Mouse (Mus musculus) adrenal gland, adult 2 months (tissue): ENCODE data around the gene Tmem217. TPM values are rescaled to one million over a fixed set of nuclear protein-coding genes. Genes with fewer than 3 reads are reported as not detected.
A peak's percentile ranks its signal among the peaks of the same experiment; 100 is the strongest.
"Not testable (repeated sequence)": the region's sequence is repeated elsewhere in the genome, so short reads cannot be mapped to it uniquely, and the experiment has no call there.

ENCODE experiments used
- DNase-seq: peaks from one replicate; pipeline ENCODE4 v3.0.0; 2021
- polyA plus RNA-seq: library from polyadenylated mRNA; depleted of rRNA; stranded (reverse); fragments of >200 nt; gene quantifications from 2 replicates; pipeline ENCODE4 v1.2.3, GENCODE M21; 2012
- total RNA-seq, 2 experiments: library from RNA; stranded (reverse); gene quantifications; 2 replicates each; pipeline ENCODE4 v1.2.3; 2021

Tmem217 gene
- total and polyA plus RNA-seq, 3 experiments = 1.6 TPM; not detected in 2

DNA sequence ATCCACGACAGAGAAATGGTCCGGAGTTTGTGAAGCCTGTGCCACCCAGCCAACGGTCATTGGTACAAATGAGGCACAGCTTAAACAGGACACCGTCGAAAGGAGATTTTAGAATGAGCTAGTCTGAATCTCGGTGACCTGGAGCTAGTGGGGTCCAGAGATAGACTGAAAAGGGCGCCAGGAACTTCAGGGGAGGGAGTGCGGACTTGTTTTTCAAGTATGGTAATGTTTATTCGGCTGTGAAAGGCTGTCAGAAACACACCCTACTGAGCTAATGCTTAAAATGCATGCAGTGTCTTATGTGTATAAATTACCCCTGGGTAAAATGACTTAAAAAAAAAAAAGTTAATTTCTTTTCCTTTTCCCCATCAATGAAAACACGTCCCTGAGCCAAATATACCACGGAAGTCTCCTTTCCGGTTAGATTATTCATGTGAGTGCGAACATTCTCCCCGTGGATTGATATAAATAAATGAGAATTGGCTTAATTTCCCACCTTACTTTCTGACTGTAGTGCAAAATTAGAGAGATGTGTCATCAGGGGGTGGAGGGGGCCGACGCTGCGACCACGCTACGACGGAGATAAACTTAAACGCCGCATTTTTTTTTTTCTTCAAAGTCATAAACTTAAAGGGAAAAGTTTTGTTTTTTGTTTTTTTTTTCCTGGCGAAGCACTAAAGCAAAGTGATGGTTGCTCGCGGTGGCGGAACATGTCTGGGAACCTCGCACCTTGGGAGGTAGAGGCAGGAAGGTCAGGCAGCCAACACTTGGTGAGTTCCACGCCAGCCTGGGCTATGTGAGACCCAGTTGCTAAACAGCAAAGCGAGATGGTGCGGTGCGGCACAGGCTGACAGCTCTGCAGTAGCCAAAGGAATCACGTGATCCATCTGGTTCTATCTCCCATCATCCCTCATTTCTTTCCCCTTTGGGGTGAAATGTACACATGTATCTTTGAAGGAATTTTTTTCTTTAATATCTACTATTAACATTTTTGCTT is 49.2 kb downstream of the Tmem217 start:
- DNase-seq = no peak

GRCm38 (mm10) chr17:29502005-29502668 is 50.0 kb downstream of the Tmem217 start:
- DNase-seq = no peak

DNA sequence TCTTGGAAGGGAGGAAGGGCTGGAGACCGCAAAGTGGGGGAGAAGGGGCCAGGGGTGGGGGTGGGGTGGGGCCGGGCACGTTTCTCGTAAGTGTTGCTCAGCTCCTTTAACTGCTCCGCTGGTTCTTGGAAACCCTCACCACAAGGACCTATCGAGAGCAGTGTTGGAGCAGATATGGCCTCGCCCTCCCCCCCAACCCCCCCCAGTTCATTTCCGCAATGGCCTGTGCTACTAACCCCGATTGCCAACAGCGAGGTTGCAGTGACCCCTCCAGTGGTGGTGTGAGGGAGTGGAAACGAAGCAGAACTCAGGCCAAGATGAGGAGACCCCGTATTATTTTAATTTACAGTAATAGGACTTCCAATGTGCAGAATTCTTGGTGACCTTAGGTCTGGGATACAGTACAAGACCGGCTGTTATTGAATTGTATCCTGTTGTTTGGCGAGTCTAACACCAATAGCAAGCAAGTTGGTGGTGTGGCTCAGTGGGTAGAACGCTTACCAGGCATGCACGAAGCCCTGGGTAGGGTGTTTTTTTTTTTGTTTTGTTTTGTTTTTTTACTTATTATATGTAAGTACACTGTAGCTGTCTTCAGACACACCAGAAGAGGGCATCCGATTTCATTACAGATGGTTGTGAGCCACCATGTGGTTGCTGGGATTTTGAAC is 51.2 kb downstream of the Tmem217 start:
- DNase-seq = no peak

GRCm38 (mm10) chr17:29500243-29500740 is 51.9 kb downstream of the Tmem217 start:
- DNase-seq = no peak

DNA sequence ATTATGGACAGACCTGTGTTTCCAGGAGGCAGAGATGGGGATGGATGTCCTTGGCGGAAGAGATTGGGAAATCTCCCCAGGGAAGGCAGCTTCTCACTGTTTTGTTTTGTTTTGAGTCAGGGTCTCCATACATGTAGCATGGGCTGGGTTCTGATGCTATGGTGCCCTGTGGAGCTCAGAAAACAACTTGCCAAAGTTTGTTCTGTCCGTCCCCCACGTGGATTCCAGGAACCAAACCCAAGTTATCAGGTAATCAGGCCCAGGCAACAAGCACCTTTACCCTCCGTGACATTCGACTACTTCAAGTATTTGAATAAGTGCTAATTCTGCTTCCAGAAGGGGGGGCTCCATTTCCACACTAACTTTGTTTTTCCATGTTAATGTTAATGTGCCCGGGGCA is 52.7 kb downstream of the Tmem217 start:
- DNase-seq = no peak

DNA sequence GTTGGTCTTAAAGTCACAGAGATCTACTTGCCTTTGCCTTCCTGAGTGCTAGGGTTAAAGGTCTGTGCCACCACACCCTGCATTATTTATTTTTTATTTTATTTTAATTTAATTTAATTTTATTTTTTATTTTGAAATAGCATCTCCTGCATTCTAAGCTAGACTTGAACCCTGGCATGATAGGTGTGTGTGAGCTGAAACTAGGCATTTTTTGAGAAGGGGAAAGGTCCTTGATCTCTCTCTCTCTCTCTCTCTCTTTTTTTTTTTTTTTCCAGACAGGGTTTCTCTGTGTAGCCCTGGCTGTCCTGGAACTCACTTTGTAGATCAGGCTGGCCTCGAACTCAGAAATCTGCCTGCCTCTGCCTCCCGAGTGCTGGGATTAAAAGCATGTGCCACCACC is 53.2 kb downstream of the Tmem217 start:
- DNase-seq = not testable (repeated sequence)

DNA sequence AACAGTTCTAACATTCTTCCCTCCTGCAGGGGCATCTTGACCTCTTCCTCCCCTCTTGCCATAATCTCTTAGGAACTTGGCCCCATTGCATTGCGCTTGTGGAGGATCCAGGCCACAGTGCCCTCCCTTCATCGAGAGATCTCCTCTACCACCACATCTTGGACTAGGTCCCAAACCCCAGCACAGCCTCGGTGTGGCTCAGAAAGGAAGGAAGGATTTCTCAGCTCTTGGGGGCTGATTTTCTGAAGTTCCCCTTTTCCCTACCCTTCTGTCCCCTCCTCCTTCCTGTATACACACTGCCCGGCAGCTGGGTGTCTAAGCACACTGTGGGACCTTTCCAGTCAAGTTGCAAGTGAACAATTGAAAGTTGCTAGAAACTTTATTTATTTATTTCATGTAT is 54.2 kb downstream of the Tmem217 start:
- DNase-seq = no peak

- not testable (repeated sequence) for DNase-seq
Measured at GRCm38 (mm10) chr17:29497481-29497880, 54.7 kb downstream of the Tmem217 start.

GRCm38 (mm10) chr17:29497071-29497354 is 55.2 kb downstream of the Tmem217 start:
- DNase-seq = no peak

DNA sequence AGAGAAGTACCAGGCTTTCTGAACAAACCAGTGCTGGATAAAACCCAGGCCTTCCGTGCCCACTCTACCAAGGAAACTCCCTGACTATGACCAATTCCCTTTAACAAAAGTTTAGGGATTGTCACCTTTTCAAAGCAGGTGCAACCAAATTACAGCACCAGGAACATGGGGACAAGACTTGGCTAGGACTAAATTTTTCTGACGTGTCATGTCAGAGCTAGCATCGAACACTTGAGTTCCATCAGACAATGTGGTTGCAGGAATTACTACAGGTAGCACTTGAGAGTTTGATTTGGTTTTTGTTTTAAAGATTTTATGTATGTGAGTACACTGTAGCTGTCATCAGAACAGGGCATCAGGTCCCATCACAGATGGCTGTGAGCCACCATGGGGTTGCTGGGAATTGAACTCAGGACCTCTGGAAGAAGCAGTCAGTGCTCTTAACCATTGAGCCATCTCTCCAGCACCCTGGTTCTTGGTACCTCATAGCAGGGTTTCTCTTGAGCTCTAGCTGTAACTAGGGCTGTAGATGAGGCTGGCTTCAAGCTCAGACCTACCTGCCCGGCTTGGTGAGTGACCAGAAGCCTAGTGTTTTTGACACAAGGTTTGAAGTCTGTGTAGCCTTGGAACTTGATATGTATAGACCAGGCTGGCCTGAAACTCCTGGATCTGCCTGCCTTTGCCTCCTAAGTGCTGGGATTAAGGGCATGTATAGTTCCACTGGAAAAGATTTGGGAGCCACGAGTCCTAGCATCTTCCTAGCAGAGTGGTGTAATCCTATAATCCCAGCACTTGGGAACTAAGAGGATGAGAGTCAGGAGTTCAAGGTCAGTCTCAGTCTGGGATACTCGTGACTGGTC is 55.7 kb downstream of the Tmem217 start:
- no peak for DNase-seq

GRCm38 (mm10) chr17:29494732-29495076 is 57.5 kb downstream of the Tmem217 start:
- peak; percentile 58 for DNase-seq

DNA sequence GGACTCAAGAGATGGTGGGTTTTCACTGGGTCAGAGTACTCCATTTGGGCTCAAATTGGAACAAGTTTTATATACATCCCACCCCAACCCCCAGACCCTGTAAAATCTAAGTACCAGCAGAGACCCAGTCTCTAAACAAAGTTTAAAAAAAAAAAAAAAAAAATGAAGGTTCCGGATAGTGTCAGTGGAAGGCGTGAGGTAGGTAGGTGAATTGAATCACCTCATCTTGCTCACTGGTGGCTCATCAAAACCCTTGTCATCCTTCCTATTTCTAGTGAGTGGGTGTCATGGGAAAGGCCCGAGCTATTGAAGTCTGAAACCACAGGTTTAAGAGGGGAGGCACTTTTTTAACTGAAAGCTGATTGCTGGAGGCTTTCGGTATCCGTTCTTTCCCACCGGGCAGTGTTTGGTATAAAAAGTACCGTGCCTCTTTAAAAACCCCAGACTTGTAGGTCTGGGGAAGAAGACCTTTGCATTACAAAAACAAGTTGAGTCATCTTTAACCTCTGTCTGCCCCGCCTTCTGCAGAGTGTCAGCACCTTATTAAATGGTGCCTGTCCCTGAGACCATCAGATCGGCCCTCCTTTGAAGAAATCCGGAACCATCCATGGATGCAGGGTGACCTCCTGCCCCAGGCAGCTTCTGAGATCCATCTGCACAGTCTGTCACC is 58.0 kb downstream of the Tmem217 start:
- no peak for DNase-seq

GRCm38 (mm10) chr17:29493461-29493980 is 58.7 kb downstream of the Tmem217 start:
- DNase-seq = no peak

GRCm38 (mm10) chr17:29492269-29493191 is 59.7 kb downstream of the Tmem217 start:
- DNase-seq = peak; percentile 83

DNA sequence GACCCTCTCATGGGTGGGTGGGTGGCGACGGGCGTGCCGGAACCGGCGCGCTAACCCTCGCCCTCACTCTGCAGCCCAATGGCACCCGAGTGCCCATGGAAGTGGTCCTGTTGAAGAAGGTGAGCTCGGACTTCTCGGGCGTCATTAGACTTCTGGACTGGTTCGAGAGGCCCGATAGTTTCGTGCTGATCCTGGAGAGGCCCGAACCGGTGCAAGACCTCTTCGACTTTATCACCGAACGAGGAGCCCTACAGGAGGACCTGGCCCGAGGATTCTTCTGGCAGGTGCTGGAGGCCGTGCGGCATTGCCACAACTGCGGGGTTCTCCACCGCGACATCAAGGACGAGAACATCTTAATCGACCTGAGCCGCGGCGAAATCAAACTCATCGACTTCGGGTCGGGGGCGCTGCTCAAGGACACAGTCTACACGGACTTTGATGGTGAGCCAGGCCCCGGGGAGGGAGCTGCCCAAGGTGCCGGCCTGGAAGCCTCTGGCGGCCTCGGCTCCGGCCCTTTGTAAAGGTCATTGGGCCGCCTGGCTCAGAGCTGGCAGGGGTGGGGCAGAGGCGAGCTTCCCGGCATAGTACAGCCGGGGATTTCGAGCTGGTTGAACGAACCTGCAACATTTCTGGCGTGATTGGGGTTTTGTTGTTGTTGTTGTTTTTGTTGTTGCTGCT is 60.5 kb downstream of the Tmem217 start:
- DNase-seq = peak; percentile 91

- DNase-seq = no peak
Measured at GRCm38 (mm10) chr17:29490713-29491581, 61.2 kb downstream of the Tmem217 start, which contains the start of gene Pim1. TSS of gene Pim1 (plus strand) at chr17:29490753.

- peak; percentile 100 for DNase-seq
Measured at GRCm38 (mm10) chr17:29489971-29490712, 62.0 kb downstream of the Tmem217 start.
